Mouse (Mus musculus) ZHBTc4 (cell line): ENCODE results near the gene Agt.
A peak's percentile ranks its signal among the peaks of the same experiment; 100 is the strongest.

Source experiments
- DNase-seq: peaks from one replicate; pipeline ENCODE4 v3.0.0-alpha.2; 2011; ENCODE audit warnings: low read depth, low spot score

The Agt gene

GRCm38 (mm10) chr8:124555113-124555750 lies 14.3 kb downstream of the Agt start:
- DNase-seq, result no peak

DNA sequence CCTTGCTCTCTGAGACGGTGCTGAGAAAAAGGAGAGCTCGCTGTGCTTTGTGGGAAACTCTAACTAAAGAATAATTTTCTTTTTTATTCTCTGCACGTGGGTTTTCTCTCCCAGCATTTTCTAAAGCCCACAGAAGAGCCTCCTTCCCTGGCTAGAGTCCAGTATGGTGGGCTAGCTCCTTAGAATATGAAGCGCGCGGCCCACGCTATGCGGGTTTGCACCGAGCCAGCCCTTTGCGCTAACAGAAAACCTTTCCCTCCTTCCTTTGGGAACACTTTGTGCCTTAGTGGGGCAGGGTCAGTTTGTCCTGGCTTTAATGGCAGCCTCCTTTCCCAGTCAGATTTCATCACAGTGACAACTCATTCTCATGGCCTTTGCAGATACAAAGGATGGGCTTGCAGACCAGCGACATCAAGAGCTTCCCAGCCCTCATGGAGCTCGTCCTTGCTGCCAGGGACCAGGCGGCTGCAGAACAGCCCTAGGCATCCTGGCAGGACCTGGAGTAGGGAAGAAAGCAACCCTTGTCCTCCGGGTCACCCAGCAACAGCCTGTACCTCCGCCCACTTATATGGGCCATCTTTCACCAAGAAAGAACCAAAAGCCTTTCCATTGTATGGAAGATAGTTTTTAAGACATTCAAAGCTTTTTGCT lies 18.4 kb downstream of the Agt start:
- no peak for DNase-seq

- DNase-seq, result no peak
These were observed 21.3 kb downstream of the Agt start for GRCm38 (mm10) chr8:124548187-124548586.

DNA sequence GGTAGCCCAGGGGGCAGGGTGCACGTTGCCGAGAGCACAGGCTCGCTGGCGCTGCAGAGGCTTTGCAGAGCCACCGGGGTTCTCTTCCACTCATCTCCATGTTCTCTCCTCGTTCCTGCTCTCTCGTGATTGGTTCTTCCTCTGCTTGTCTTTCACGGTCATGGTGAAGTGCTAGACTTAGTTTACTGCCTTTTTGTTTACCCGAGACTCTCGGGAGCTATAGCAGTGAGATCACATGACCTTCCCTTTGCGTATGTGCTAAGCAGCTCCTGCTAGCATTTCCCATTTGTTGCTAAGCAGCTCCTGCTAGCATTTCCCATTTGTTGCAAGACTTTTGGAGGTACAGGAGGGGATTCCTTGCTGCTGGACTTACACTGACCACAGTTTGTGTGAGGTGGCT lies 22.2 kb downstream of the Agt start:
- DNase-seq, result no peak

- DNase-seq, result no peak
These were observed 22.7 kb downstream of the Agt start for GRCm38 (mm10) chr8:124546815-124547214.

- no peak for DNase-seq
These were observed 23.1 kb downstream of the Agt start for GRCm38 (mm10) chr8:124546371-124546770.

DNA sequence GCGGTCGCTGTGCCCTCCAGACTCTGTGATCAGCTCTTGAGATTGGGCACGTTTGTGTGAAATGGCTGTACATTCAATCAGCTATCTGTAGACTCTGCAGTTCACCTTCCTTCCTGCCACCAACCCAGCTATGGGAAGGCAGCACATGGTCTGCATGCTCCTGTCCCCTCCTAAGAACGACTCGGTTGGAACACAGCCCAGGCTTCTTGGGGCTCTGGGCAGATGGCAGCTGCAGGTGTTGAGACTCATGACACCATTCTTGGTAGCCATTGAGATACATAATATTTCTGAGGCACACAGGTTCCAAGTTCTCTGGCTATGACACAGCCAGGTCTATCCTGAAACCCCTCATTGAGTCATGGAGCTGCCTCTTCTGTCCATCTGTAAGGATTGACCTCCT lies 26.2 kb downstream of the Agt start:
- no peak for DNase-seq

DNA sequence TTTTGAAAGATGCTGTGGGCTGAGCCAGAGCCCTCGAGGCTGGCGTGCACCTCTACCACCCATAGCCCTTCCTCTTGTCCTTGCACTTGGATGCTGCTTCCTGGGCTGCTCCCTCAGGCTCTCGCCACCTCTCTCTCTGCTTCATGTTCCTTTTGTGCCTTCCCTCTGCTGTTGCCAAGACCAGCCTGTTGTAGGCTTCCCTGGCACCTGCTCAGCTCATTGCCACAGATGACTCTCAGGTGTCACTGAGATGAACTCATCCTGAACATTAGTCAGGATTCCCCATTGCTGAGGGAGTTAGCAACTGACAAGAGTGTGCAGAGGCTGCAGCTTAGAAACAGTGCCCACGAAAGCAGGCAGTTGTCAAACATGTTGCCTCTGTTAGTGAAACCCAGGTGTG lies 27.5 kb downstream of the Agt start:
- DNase-seq, result no peak

DNA sequence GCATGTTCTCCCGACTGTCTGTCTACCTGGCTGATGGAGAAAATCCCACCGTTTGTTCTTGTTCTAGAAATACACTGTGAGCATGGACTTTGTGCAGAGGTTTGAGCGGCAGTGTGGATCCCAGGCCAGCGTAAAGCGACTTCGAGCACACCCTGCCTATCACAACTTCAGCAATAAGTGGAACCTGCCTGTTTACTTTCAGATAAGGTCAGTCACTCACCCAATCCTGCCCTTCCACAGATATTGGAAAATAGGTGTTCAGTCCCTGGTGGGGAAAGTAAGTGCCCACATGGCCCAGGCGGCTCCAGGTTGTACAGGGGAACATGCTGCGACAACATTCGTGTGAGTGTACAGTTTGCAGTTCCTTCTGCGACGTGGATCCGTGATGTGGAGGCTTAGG lies 28.6 kb downstream of the Agt start:
- no peak for DNase-seq

- DNase-seq, result peak; percentile 88
These were observed 34.1 kb downstream of the Agt start for GRCm38 (mm10) chr8:124535451-124535850.

GRCm38 (mm10) chr8:124532626-124533025 lies 36.9 kb downstream of the Agt start:
- DNase-seq, result no peak

- no peak for DNase-seq
These were observed 38.5 kb downstream of the Agt start for GRCm38 (mm10) chr8:124530996-124531395.

GRCm38 (mm10) chr8:124530556-124530955 lies 39.0 kb downstream of the Agt start:
- DNase-seq, result no peak

- no peak for DNase-seq
These were observed 39.4 kb downstream of the Agt start for GRCm38 (mm10) chr8:124530076-124530475.

- no peak for DNase-seq
These were observed 43.2 kb downstream of the Agt start for GRCm38 (mm10) chr8:124526261-124526660.

DNA sequence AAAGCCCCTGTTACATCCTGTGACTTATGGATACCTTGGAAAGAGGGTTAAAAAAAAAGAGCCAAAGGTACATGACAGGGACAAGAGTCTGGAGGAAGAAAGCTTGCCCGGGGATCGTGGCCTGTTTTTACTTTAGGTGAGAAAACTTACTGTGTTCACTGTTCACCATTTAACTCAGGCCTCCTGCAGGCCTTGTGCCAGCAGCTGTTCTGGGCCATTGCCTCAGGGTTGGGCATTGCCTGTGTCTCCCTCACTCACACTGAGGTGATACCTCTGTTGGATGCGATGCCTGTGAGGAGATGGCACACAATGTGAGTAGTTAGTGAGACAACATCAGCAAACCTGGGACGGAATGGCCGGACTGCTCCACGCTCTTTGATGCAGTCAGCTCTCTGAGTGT lies 47.6 kb downstream of the Agt start:
- DNase-seq, result no peak

- DNase-seq, result peak; percentile 98
These were observed 49.0 kb downstream of the Agt start, which contains the start of gene Cog2 for GRCm38 (mm10) chr8:124520249-124521080. Cog2 (plus strand) TSS chr8:124520767.

DNA sequence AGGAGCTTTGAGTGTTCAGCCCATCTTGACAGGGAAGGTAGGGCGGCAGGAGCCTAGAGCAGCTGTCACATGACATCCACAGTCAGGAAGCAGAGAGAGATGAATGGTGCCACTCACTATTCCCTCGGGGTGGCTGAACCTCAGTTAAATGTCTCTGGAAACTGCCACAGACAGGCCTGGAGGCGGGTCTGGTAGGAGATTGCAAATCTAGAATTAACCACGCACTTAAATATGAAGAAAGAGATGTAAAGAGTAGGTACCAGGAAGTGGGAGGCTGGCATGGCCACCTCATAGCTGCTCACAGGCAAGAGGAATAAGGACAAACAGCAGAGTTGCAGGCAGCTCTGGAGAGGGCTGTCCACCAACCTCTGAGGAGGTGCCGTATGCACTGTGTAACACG lies 52.4 kb downstream of the Agt start:
- no peak for DNase-seq

DNA sequence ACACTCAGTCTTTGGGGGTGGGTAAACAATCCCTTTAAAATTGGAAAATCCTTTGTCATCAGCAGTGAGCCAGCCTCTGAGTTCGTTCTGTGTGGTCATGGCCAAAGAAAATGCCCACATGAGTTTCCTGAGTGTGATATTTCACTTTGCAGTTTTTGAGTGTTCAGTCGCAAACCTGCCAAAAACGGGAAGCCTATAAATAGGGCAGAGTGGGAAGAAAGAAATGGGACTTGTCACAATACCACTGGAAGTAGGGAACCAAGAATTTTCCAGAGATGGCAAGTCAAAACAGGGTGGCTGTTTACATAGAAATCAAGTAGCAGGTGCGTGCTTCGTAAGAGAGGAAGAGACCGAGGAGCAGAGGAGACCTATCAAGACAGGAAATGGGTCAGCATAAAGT lies 53.0 kb downstream of the Agt start:
- no peak for DNase-seq

GRCm38 (mm10) chr8:124516039-124516438 lies 53.5 kb downstream of the Agt start:
- DNase-seq, result no peak

GRCm38 (mm10) chr8:124509156-124509555 lies 60.4 kb downstream of the Agt start:
- no peak for DNase-seq

GRCm38 (mm10) chr8:124508321-124508695 lies 61.2 kb downstream of the Agt start:
- DNase-seq, result no peak
